Mouse (Mus musculus): Measurements from ENCODE around the gene Nos1ap. TPM values are rescaled to one million over a fixed set of nuclear protein-coding genes. Genes with fewer than 3 reads are reported as not detected.
A peak's percentile ranks its signal among the peaks of the same experiment; 100 is the strongest.

Gene Nos1ap
- polyA plus RNA-seq, 1 experiment from 2014 or later: 16.3 TPM

- no peaks in the 10 kb centered on the region for H3K4me1 ChIP-seq (replicated peaks; ENCODE audit: insufficient read depth, low read length)
- no peak within 1 kb of the TSS for H3K27ac ChIP-seq
- DNase-seq (ENCODE audit: low spot score): no peak
- no peak within 1 kb of the TSS for H3K4me3 ChIP-seq (replicated peaks; ENCODE audit: low read depth, low read length)
- H3K27me3 ChIP-seq (ENCODE audit: insufficient read depth, low read length): no peaks in the 10 kb centered on the region
- no peaks in the 10 kb centered on the region for H3K36me3 ChIP-seq (ENCODE audit: insufficient read depth, low read length)
- TF ChIP-seq CTCF (IDR thresholded peaks at IDR 0.05; ENCODE audit: low read depth): no peak
- no peak within 1 kb of the TSS for H3K4me2 ChIP-seq (ENCODE audit: low read length)
- no peaks in the 10 kb centered on the region for H3K9me3 ChIP-seq (replicated peaks; ENCODE audit: low read length)
- WGBS: 96% methylated on average over 4 of the region's 4 CpGs
- H3K9ac ChIP-seq (ENCODE audit: low read depth, low read length): no peak within 1 kb of the TSS
- ATAC-seq (replicated peaks; ENCODE audit: low FRiP score, low read depth): no peak
These were observed 283.4 kb downstream of the Nos1ap start, which contains the start of gene Gm7694 for GRCm38 (mm10) chr1:170306232-170306631. Gene Gm7694, minus strand, starts transcription at chr1:170306332.

- DNase-seq (ENCODE audit: low spot score): no peak
- no peak overlapping the region for H3K4me3 ChIP-seq (replicated peaks; ENCODE audit: low read depth, low read length)
- H3K36me3 ChIP-seq (ENCODE audit: insufficient read depth, low read length): no peaks in the 10 kb centered on the region
- H3K27ac ChIP-seq: no peak overlapping the region
- H3K27me3 ChIP-seq (ENCODE audit: insufficient read depth, low read length): no peaks in the 10 kb centered on the region
- no peak overlapping the region for H3K4me2 ChIP-seq (ENCODE audit: low read length)
- TF ChIP-seq CTCF (IDR thresholded peaks at IDR 0.05; ENCODE audit: low read depth): no peak
- no peak for ATAC-seq (replicated peaks; ENCODE audit: low FRiP score, low read depth)
- 89% methylated on average over 10 of the region's 10 CpGs for WGBS
- no peaks in the 10 kb centered on the region for H3K9me3 ChIP-seq (replicated peaks; ENCODE audit: low read length)
- no peaks in the 10 kb centered on the region for H3K4me1 ChIP-seq (replicated peaks; ENCODE audit: insufficient read depth, low read length)
- no peak overlapping the region for H3K9ac ChIP-seq (ENCODE audit: low read depth, low read length)
These were observed 284.7 kb downstream of the Nos1ap start for GRCm38 (mm10) chr1:170305002-170305401.

GRCm38 (mm10) chr1:170303103-170303502, 286.6 kb downstream of the Nos1ap start:
- 73% methylated on average over 6 of the region's 6 CpGs for WGBS

GRCm38 (mm10) chr1:170302456-170302855, 287.2 kb downstream of the Nos1ap start:
- Histone ChIP-seq H3K27me3 (ENCODE audit: insufficient read depth, low read length) (no peaks in the 10 kb centered on the region), H3K9me3 (replicated peaks; ENCODE audit: low read length) (no peaks in the 10 kb centered on the region), H3K27ac (no peak overlapping the region), H3K4me3 (replicated peaks; ENCODE audit: low read depth, low read length) (no peak overlapping the region), H3K4me2 (ENCODE audit: low read length) (no peak overlapping the region), H3K9ac (ENCODE audit: low read depth, low read length) (no peak overlapping the region), H3K4me1 (replicated peaks; ENCODE audit: insufficient read depth, low read length) (no peaks in the 10 kb centered on the region), H3K36me3 (ENCODE audit: insufficient read depth, low read length) (no peaks in the 10 kb centered on the region)
- ATAC-seq (replicated peaks; ENCODE audit: low FRiP score, low read depth) (no peak), DNase-seq (ENCODE audit: low spot score) (no peak)
- WGBS: 85% methylated on average over 6 of the region's 6 CpGs
- TF ChIP-seq CTCF (IDR thresholded peaks at IDR 0.05; ENCODE audit: low read depth): no peak

More at GRCm38 (mm10) chr1:170303103-170303502, 286.6 kb downstream of the Nos1ap start:
- Histone ChIP-seq H3K9ac (ENCODE audit: low read depth, low read length) (no peak overlapping the region), H3K27ac (no peak overlapping the region), H3K4me1 (replicated peaks; ENCODE audit: insufficient read depth, low read length) (no peaks in the 10 kb centered on the region), H3K4me3 (replicated peaks; ENCODE audit: low read depth, low read length) (no peak overlapping the region), H3K4me2 (ENCODE audit: low read length) (no peak overlapping the region), H3K36me3 (ENCODE audit: insufficient read depth, low read length) (no peaks in the 10 kb centered on the region), H3K9me3 (replicated peaks; ENCODE audit: low read length) (no peaks in the 10 kb centered on the region), H3K27me3 (ENCODE audit: insufficient read depth, low read length) (no peaks in the 10 kb centered on the region)
- no peak for ATAC-seq (replicated peaks; ENCODE audit: low FRiP score, low read depth)
- DNase-seq (ENCODE audit: low spot score): no peak
- TF ChIP-seq CTCF (IDR thresholded peaks at IDR 0.05; ENCODE audit: low read depth): no peak

- Histone ChIP-seq H3K27me3 (ENCODE audit: insufficient read depth, low read length) (no peaks in the 10 kb centered on the region), H3K4me3 (replicated peaks; ENCODE audit: low read depth, low read length) (no peak overlapping the region), H3K27ac (no peak overlapping the region), H3K36me3 (ENCODE audit: insufficient read depth, low read length) (no peaks in the 10 kb centered on the region), H3K9ac (ENCODE audit: low read depth, low read length) (no peak overlapping the region), H3K4me1 (replicated peaks; ENCODE audit: insufficient read depth, low read length) (no peaks in the 10 kb centered on the region), H3K9me3 (replicated peaks; ENCODE audit: low read length) (no peaks in the 10 kb centered on the region), H3K4me2 (ENCODE audit: low read length) (no peak overlapping the region)
- no peak for TF ChIP-seq CTCF (IDR thresholded peaks at IDR 0.05; ENCODE audit: low read depth)
- WGBS: 89% methylated on average over 9 of the region's 9 CpGs
- no peak for ATAC-seq (replicated peaks; ENCODE audit: low FRiP score, low read depth)
- no peak for DNase-seq (ENCODE audit: low spot score)
These were observed 288.0 kb downstream of the Nos1ap start for GRCm38 (mm10) chr1:170301686-170302085.

GRCm38 (mm10) chr1:170299496-170299895, 290.2 kb downstream of the Nos1ap start:
- no peak for ATAC-seq (replicated peaks; ENCODE audit: low FRiP score, low read depth)

More at GRCm38 (mm10) chr1:170299496-170299895, 290.2 kb downstream of the Nos1ap start:
- H3K4me3 ChIP-seq (replicated peaks; ENCODE audit: low read depth, low read length): no peak overlapping the region
- no peak overlapping the region for H3K9ac ChIP-seq (ENCODE audit: low read depth, low read length)
- TF ChIP-seq CTCF (IDR thresholded peaks at IDR 0.05; ENCODE audit: low read depth): no peak
- DNase-seq (ENCODE audit: low spot score): peak; percentile 9
- no peaks in the 10 kb centered on the region for H3K9me3 ChIP-seq (replicated peaks; ENCODE audit: low read length)
- no peaks in the 10 kb centered on the region for H3K27me3 ChIP-seq (ENCODE audit: insufficient read depth, low read length)
- H3K4me2 ChIP-seq (ENCODE audit: low read length): no peak overlapping the region
- H3K36me3 ChIP-seq (ENCODE audit: insufficient read depth, low read length): no peaks in the 10 kb centered on the region
- no peak overlapping the region for H3K27ac ChIP-seq
- WGBS: 38% methylated on average over 4 of the region's 4 CpGs
- no peaks in the 10 kb centered on the region for H3K4me1 ChIP-seq (replicated peaks; ENCODE audit: insufficient read depth, low read length)
